Comparison of ENCODE assay signal across 12 mouse cellular contexts in genomic region chr13:94506411-94506810, GRCm38 (mm10).
"Had no signal": no experiment of that assay in that cellular context is flagged by ENCODE, and none has a peak within 500 bp of the region (broad histone marks: within the 10 kb centered on the region; RNA-seq: fewer than 3 reads in every experiment).

No protein-coding gene starts in this region.

- ATAC-seq: intestine, embryonic 15.5 days; midbrain, embryonic 15.5 days had no signal

- DNase-seq: kidney, adult 18-20 months; kidney, postnatal 10 days; kidney, postnatal 4 days; left cerebral cortex, postnatal 4 days; lung, embryonic 14.5 days; lung, postnatal 10 days; retina, postnatal 1 day; right cerebral cortex, postnatal 4 days; spleen, adult 18-20 months; thymus, postnatal 4 days had no signal
